Mouse (Mus musculus) embryonic fibroblast, embryonic 13.5 days (primary cell): ENCODE results near the gene Hoxa13. TPM values are rescaled to one million over a fixed set of nuclear protein-coding genes. Genes with fewer than 3 reads are reported as not detected.

ENCODE experiments used
- H3K27ac ChIP-seq: 2 replicates; pipeline ENCODE4 v1.5.1; 2012; ENCODE audit warnings: low read length, control low read depth, inconsistent platforms; ENCODE audit not compliant: insufficient read depth
- H3K4me1 ChIP-seq: 2 replicates; pipeline ENCODE4 v1.6.1; 2011; ENCODE audit warnings: low read length; ENCODE audit not compliant: control insufficient read depth, insufficient read depth
- H3K4me3 ChIP-seq: 2 replicates; pipeline ENCODE4 v1.5.1; 2011; ENCODE audit warnings: mild to moderate bottlenecking, control low read depth, low read length; ENCODE audit not compliant: insufficient read depth
- CTCF ChIP-seq: IDR thresholded peaks from 2 replicates; pipeline ENCODE4 v1.5.1; 2011; ENCODE audit warnings: mild to moderate bottlenecking, control low read depth, low read length, moderate library complexity, borderline replicate concordance; ENCODE audit not compliant: insufficient read depth
- POLR2A ChIP-seq: IDR thresholded peaks from 2 replicates; pipeline ENCODE4 v1.6.1; 2011; ENCODE audit warnings: low read depth, mild to moderate bottlenecking, control low read depth, low read length, moderate library complexity
- polyA plus RNA-seq: library from polyadenylated mRNA; stranded (reverse); fragments of >200 nt; gene quantifications from 2 replicates; pipeline ENCODE4 v1.2.4, GENCODE M21; 2011; ENCODE audit warnings: low read depth; ENCODE audit not compliant: missing spikeins, insufficient read length

The Hoxa13 gene
- polyA plus RNA-seq, result 3.3 and 5.0 TPM in 2 replicates

- TF ChIP-seq CTCF (no peak), POLR2A (no peak)
- no peak within 1 kb of the TSS for H3K27ac ChIP-seq
- H3K4me1 ChIP-seq, result no peaks in the 10 kb centered on the region; the same call in 1 of the 2 replicates
- H3K4me3 ChIP-seq, result peak within 1 kb of the TSS; percentile 55
Measured at GRCm38 (mm10) chr6:52260654-52261575, at the start of gene Hoxa13. TSS of gene Hoxa13 (minus strand) at chr6:52260880.

- H3K4me1 ChIP-seq, result no peaks in the 10 kb centered on the region
- no peak overlapping the region for H3K27ac ChIP-seq
- peak overlapping the region; percentile 1; the same call in 1 of the 2 replicates for H3K4me3 ChIP-seq
- TF ChIP-seq POLR2A, result no peak
- TF ChIP-seq CTCF, result no peak
Measured at GRCm38 (mm10) chr6:52310366-52310765, 49.7 kb upstream of the Hoxa13 start.

GRCm38 (mm10) chr6:52309766-52310165 is 49.1 kb upstream of the Hoxa13 start:
- TF ChIP-seq CTCF, result no peak
- TF ChIP-seq POLR2A, result no peak
- no peak overlapping the region for H3K4me3 ChIP-seq
- H3K4me1 ChIP-seq, result no peaks in the 10 kb centered on the region
- H3K27ac ChIP-seq, result no peak overlapping the region

GRCm38 (mm10) chr6:52305877-52306389 is 45.3 kb upstream of the Hoxa13 start:
- H3K4me3 ChIP-seq, result peak overlapping the region; percentile 33
- TF ChIP-seq POLR2A (no peak), CTCF (peak; percentile 80)
- no peaks in the 10 kb centered on the region for H3K4me1 ChIP-seq
- H3K27ac ChIP-seq, result no peak overlapping the region

- Histone ChIP-seq H3K4me1 (no peaks in the 10 kb centered on the region), H3K27ac (no peak overlapping the region), H3K4me3 (no peak overlapping the region)
- no peak for TF ChIP-seq CTCF
Measured at GRCm38 (mm10) chr6:52303426-52303825, 42.7 kb upstream of the Hoxa13 start.

GRCm38 (mm10) chr6:52300806-52301205 is 40.1 kb upstream of the Hoxa13 start:
- Histone ChIP-seq H3K4me1 (no peaks in the 10 kb centered on the region), H3K4me3 (no peak overlapping the region), H3K27ac (no peak overlapping the region)
- TF ChIP-seq CTCF, result no peak

- Histone ChIP-seq H3K4me1 (no peaks in the 10 kb centered on the region), H3K27ac (no peak overlapping the region), H3K4me3 (no peak overlapping the region)
- TF ChIP-seq CTCF, result no peak
- no peak for TF ChIP-seq POLR2A
Measured at GRCm38 (mm10) chr6:52298511-52298910, 37.8 kb upstream of the Hoxa13 start.

GRCm38 (mm10) chr6:52294616-52295015 is 33.9 kb upstream of the Hoxa13 start:
- Histone ChIP-seq H3K4me1 (no peaks in the 10 kb centered on the region; the same call in 1 of the 2 replicates), H3K4me3 (no peak overlapping the region)
- TF ChIP-seq POLR2A (no peak), CTCF (no peak)

GRCm38 (mm10) chr6:52292328-52292727 is 31.6 kb upstream of the Hoxa13 start:
- no peak for TF ChIP-seq CTCF
- H3K4me3 ChIP-seq, result no peak overlapping the region
- H3K4me1 ChIP-seq, result no peaks in the 10 kb centered on the region; the same call in 1 of the 2 replicates
- no peak overlapping the region for H3K27ac ChIP-seq

More at GRCm38 (mm10) chr6:52294616-52295015, 33.9 kb upstream of the Hoxa13 start:
- no peak overlapping the region for H3K27ac ChIP-seq

GRCm38 (mm10) chr6:52291021-52291860 is 30.6 kb upstream of the Hoxa13 start:
- H3K4me3 ChIP-seq, result peak overlapping the region; percentile 4; the same call in 1 of the 2 replicates
- H3K27ac ChIP-seq, result no peak overlapping the region
- H3K4me1 ChIP-seq, result no peaks in the 10 kb centered on the region; the same call in 1 of the 2 replicates
- TF ChIP-seq POLR2A (no peak), CTCF (no peak)
